Mouse (Mus musculus) ES-Bruce4 (cell line): ENCODE results near the gene Zfp811. TPM values are rescaled to one million over a fixed set of nuclear protein-coding genes. Genes with fewer than 3 reads are reported as not detected.

Source experiments
- H3K27ac ChIP-seq: 2 replicates; pipeline ENCODE4 v1.5.1; 2012; ENCODE audit warnings: low read length, inconsistent platforms; ENCODE audit not compliant: insufficient read depth
- H3K27me3 ChIP-seq: 2 replicates; pipeline ENCODE4 v1.6.1; 2012; ENCODE audit warnings: mild to moderate bottlenecking, low read length, inconsistent platforms; ENCODE audit not compliant: control insufficient read depth, poor library complexity, insufficient read depth, severe bottlenecking
- H3K36me3 ChIP-seq: 2 replicates; pipeline ENCODE4 v1.6.1; 2012; ENCODE audit warnings: inconsistent platforms, mild to moderate bottlenecking, low read length, moderate library complexity; ENCODE audit not compliant: control insufficient read depth, poor library complexity, insufficient read depth, severe bottlenecking
- H3K4me1 ChIP-seq: one replicate; pipeline ENCODE4 v1.8.1; 2011; ENCODE audit warnings: low read length; ENCODE audit not compliant: control insufficient read depth, insufficient read depth
- H3K4me3 ChIP-seq: 2 replicates; pipeline ENCODE4 v1.5.1; 2011; ENCODE audit warnings: low read depth, mild to moderate bottlenecking, low read length
- H3K9ac ChIP-seq: 2 replicates; pipeline ENCODE4 v1.6.1; 2012; ENCODE audit warnings: low read depth, mild to moderate bottlenecking, inconsistent platforms; ENCODE audit not compliant: poor library complexity, severe bottlenecking
- H3K9me3 ChIP-seq: replicated peaks from 2 replicates; pipeline ENCODE4 v1.6.1; 2012; ENCODE audit warnings: mild to moderate bottlenecking, low read length, inconsistent platforms; ENCODE audit not compliant: control insufficient read depth, poor library complexity, insufficient read depth, severe bottlenecking
- CTCF ChIP-seq: IDR thresholded peaks from one replicate; pipeline ENCODE4 v1.8.1; 2011; ENCODE audit warnings: low read depth, low read length
- EP300 ChIP-seq: IDR thresholded peaks from 2 replicates; pipeline ENCODE4 v1.6.1; 2011; ENCODE audit warnings: low read depth, low read length; ENCODE audit not compliant: insufficient read depth
- POLR2A ChIP-seq: IDR thresholded peaks from one replicate; pipeline ENCODE4 v1.8.1; 2011; ENCODE audit warnings: low read length; ENCODE audit not compliant: insufficient read depth
- polyA plus RNA-seq: library from polyadenylated mRNA; stranded (reverse); fragments of >200 nt; gene quantifications from 2 replicates; pipeline ENCODE4 v1.2.4, GENCODE M21; 2011; ENCODE audit warnings: low read depth; ENCODE audit not compliant: missing spikeins, insufficient read depth, insufficient read length

The Zfp811 gene
- polyA plus RNA-seq, 1 experiment = 8.4 TPM

- Histone ChIP-seq H3K4me3 (no peak overlapping the region), H3K27ac (no peak overlapping the region), H3K27me3 (no peaks in the 10 kb centered on the region), H3K9ac (peak overlapping the region; percentile 80), H3K4me1 (no peaks in the 10 kb centered on the region), H3K36me3 (peaks cover 18% of the 10 kb centered on the region), H3K9me3 (no peaks in the 10 kb centered on the region)
- TF ChIP-seq CTCF = peak; percentile 17
- TF ChIP-seq EP300 = no peak
These were observed 20.5 kb downstream of the Zfp811 start for GRCm38 (mm10) chr17:32789244-32789643.

DNA sequence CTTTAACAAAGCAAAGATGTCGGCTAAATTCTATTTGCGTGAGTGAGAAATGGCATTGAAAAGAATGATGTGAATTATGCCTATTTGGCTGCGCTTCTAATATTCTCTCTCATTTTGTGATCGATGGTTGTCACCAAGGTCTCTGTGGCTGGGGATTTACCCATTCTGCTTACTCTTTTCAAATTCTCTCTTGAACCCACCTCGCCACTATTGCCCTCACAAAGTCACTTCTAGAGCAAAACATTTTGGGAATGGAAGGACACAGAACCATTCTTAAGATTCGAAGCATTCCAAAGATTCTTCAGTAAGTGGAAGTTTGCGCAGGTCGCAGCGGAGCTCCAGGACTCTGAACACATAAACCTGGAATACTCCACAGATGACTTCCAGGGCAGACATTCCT is 21.2 kb downstream of the Zfp811 start:
- H3K9ac ChIP-seq = peak overlapping the region; percentile 80
- no peaks in the 10 kb centered on the region for H3K9me3 ChIP-seq
- H3K36me3 ChIP-seq = peaks cover 21% of the 10 kb centered on the region
- H3K4me1 ChIP-seq = no peaks in the 10 kb centered on the region
- H3K27me3 ChIP-seq = no peaks in the 10 kb centered on the region
- H3K27ac ChIP-seq = no peak overlapping the region
- peak overlapping the region; percentile 73 for H3K4me3 ChIP-seq
- no peak for TF ChIP-seq POLR2A
- TF ChIP-seq CTCF = no peak
- no peak for TF ChIP-seq EP300

DNA sequence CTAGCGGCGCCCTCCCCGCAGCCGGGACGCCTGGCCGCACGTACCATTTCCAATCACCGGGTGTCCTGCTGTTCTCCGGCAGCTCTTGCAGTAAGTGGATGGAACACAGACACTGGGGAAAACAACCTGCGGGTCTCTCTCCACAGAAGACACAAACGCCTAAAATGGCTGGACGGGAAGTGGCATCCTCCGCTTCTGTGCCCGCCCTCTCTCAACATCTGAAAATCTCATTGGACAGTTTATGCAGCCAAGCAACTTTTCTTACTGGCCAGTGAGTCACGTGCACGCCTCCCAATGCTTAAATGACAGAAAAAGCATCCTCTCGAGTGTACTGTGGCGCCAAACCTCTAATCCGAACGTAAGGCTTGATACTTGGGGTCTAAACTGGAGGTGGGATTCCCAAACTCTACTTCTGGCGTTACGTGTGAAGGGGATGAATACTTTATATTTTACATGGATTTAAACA is 21.6 kb downstream of the Zfp811 start, which contains the start of gene Zfp871:
TSS of gene Zfp871 (minus strand) at position 194 of the 466 bp plus-strand sequence.
- H3K36me3 ChIP-seq = peaks cover 26% of the 10 kb centered on the region

GRCm38 (mm10) chr17:32787436-32788093 is 22.2 kb downstream of the Zfp811 start:
- no peak overlapping the region; the same call in 1 of the 2 replicates for H3K27ac ChIP-seq
- peak overlapping the region; percentile 86 for H3K9ac ChIP-seq
- H3K4me1 ChIP-seq = no peaks in the 10 kb centered on the region
- no peaks in the 10 kb centered on the region for H3K27me3 ChIP-seq
- peaks cover 26% of the 10 kb centered on the region for H3K36me3 ChIP-seq
- H3K4me3 ChIP-seq = peak overlapping the region; percentile 95
- H3K9me3 ChIP-seq = no peaks in the 10 kb centered on the region
- no peak for TF ChIP-seq CTCF
- TF ChIP-seq POLR2A = no peak
- no peak for TF ChIP-seq EP300

More for the DNA sequence above, 21.6 kb downstream of the Zfp811 start, which contains the start of gene Zfp871:
- Histone ChIP-seq H3K27me3 (no peaks in the 10 kb centered on the region), H3K4me3 (peak within 1 kb of the TSS; percentile 95), H3K9me3 (no peaks in the 10 kb centered on the region), H3K27ac (no peak within 1 kb of the TSS; the same call in 1 of the 2 replicates), H3K9ac (peak within 1 kb of the TSS; percentile 86), H3K4me1 (no peaks in the 10 kb centered on the region)
- peak; percentile 80 for TF ChIP-seq POLR2A
- no peak for TF ChIP-seq CTCF

GRCm38 (mm10) chr17:32786944-32787343 is 22.8 kb downstream of the Zfp811 start:
- Histone ChIP-seq H3K9ac (peak overlapping the region; percentile 86; the same call in 1 of the 2 replicates), H3K27ac (no peak overlapping the region), H3K27me3 (no peaks in the 10 kb centered on the region), H3K9me3 (no peaks in the 10 kb centered on the region), H3K4me1 (no peaks in the 10 kb centered on the region), H3K4me3 (peak overlapping the region; percentile 95), H3K36me3 (peaks cover 30% of the 10 kb centered on the region)
- no peak for TF ChIP-seq CTCF
- no peak for TF ChIP-seq POLR2A
- TF ChIP-seq EP300 = no peak

- H3K9ac ChIP-seq = no peak overlapping the region
- H3K27ac ChIP-seq = no peak overlapping the region
- peaks cover 35% of the 10 kb centered on the region for H3K36me3 ChIP-seq
- no peaks in the 10 kb centered on the region for H3K9me3 ChIP-seq
- no peak overlapping the region for H3K4me3 ChIP-seq
- H3K27me3 ChIP-seq = no peaks in the 10 kb centered on the region
- TF ChIP-seq POLR2A (no peak), EP300 (no peak), CTCF (no peak)
- H3K4me1 ChIP-seq = no peaks in the 10 kb centered on the region
These were observed 24.1 kb downstream of the Zfp811 start for GRCm38 (mm10) chr17:32785656-32786055.
